Comparison of ENCODE assay signal across 9 mouse cellular contexts in the genomic region with DNA sequence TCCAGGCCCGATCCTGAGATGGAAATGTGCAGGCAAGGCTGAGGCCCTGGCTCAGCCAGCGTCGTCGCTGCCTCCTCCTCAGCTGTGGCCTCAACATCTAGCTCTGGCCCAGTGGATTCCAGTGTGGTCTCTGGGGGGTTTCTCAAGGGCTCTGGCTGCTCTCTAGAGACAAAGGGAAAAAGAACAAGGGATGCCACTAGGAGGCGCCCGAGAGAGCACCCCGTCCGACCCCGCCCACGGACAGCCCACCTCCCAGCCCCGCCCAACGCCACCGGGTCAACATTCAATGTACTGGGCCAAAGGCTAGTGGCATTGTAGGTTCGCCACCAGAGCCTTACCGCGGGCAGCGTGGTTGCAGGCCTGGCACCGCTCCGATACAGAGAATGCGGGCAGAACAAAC. TPM values are rescaled to one million over a fixed set of nuclear protein-coding genes. Genes with fewer than 3 reads are reported as not detected.
DNase-seq lines count a peak whose midpoint lies in the region; ATAC-seq and TF ChIP-seq lines count a peak whose summit lies in the region.
"Had no signal": no experiment of that assay in that cellular context is flagged by ENCODE, and none has a peak within 500 bp of the region (broad histone marks: within the 10 kb centered on the region; RNA-seq: fewer than 3 reads in every experiment).

No protein-coding gene starts in this region.

- ATAC-seq in embryonic facial prominence, embryonic 14.5 days (ENCODE audit: low read depth): no peak
- no peak for ATAC-seq in hindbrain, embryonic 13.5 days (ENCODE audit: low FRiP score)
- peak; percentile 52 for ATAC-seq in liver, embryonic 11.5 days (replicated peaks; ENCODE audit: low FRiP score)
- no peak for ATAC-seq in midbrain, postnatal 0 days (ENCODE audit: low FRiP score)

- no peaks in the 10 kb centered on the region for H3K27me3 ChIP-seq in embryonic facial prominence, embryonic 14.5 days (replicated peaks; ENCODE audit: control insufficient read depth, insufficient read depth, low read length)
- no peaks in the 10 kb centered on the region for H3K27me3 ChIP-seq in hindbrain, embryonic 13.5 days
- no peaks in the 10 kb centered on the region for H3K27me3 ChIP-seq in liver, embryonic 11.5 days (replicated peaks; ENCODE audit: control insufficient read depth, insufficient read depth, low read length)
- H3K27me3 ChIP-seq in midbrain, postnatal 0 days (ENCODE audit: insufficient read depth, low read length): no peaks in the 10 kb centered on the region
- H3K27me3 ChIP-seq in thymus, adult 2 months (ENCODE audit: control insufficient read depth, insufficient read depth, low read length): no peaks in the 10 kb centered on the region

- H3K4me1 ChIP-seq in embryonic facial prominence, embryonic 14.5 days (ENCODE audit: control insufficient read depth, insufficient read depth, low read length): no peaks in the 10 kb centered on the region
- peaks cover 6% of the 10 kb centered on the region for H3K4me1 ChIP-seq in hindbrain, embryonic 13.5 days (replicated peaks)
- peaks cover 3% of the 10 kb centered on the region; the same call in 1 of the 2 replicates for H3K4me1 ChIP-seq in liver, embryonic 11.5 days (replicated peaks; ENCODE audit: control insufficient read depth, insufficient read depth, low read length)
- no peaks in the 10 kb centered on the region for H3K4me1 ChIP-seq in midbrain, postnatal 0 days (ENCODE audit: insufficient read depth, low read length)
- H3K4me1 ChIP-seq in thymus, adult 2 months (replicated peaks; ENCODE audit: control insufficient read depth, insufficient read depth, low read length): peaks cover 8% of the 10 kb centered on the region; the same call in 1 of the 2 replicates

- no peak overlapping the region for H3K9ac ChIP-seq in embryonic facial prominence, embryonic 14.5 days (ENCODE audit: low read depth, low read length)
- H3K9ac ChIP-seq in hindbrain, embryonic 13.5 days: no peak overlapping the region
- no peak overlapping the region; the same call in 1 of the 2 replicates for H3K9ac ChIP-seq in liver, embryonic 11.5 days (ENCODE audit: low read depth, low read length)
- no peak overlapping the region for H3K9ac ChIP-seq in midbrain, postnatal 0 days (replicated peaks; ENCODE audit: low read length, poor library complexity, severe bottlenecking)

- 22% methylated on average over 19 of the region's 20 CpGs for WGBS in embryonic facial prominence, embryonic 14.5 days
- WGBS in hindbrain, embryonic 13.5 days: 12% methylated on average over 20 of the region's 20 CpGs
- 20% methylated on average over 20 of the region's 20 CpGs for WGBS in liver, embryonic 11.5 days
- 23% methylated on average over 20 of the region's 20 CpGs for WGBS in midbrain, postnatal 0 days
- 42% methylated on average over 20 of the region's 20 CpGs for WGBS in thymus, adult 2 months

- TF ChIP-seq POLR2A in thymus, adult 2 months (IDR thresholded peaks at IDR 0.05; ENCODE audit: control insufficient read depth, extremely low read depth, insufficient read depth, low read length, poor library complexity): no peak

- intact Hi-C loops in heart, postnatal 25 days (cut with DNase I): no loop called here

- no peak overlapping the region for H3K27ac ChIP-seq in embryonic facial prominence, embryonic 14.5 days (replicated peaks; ENCODE audit: low read depth, low read length)
- H3K27ac ChIP-seq in hindbrain, embryonic 13.5 days: no peak overlapping the region
- H3K27ac ChIP-seq in liver, embryonic 11.5 days (ENCODE audit: low read depth, low read length): no peak overlapping the region
- no peak overlapping the region for H3K27ac ChIP-seq in midbrain, postnatal 0 days (ENCODE audit: low read depth, low read length)
- H3K27ac ChIP-seq in thymus, adult 2 months (ENCODE audit: control insufficient read depth, insufficient read depth, low read length): no peak overlapping the region
- H3K27ac ChIP-seq: macrophage had no signal

- H3K4me3 ChIP-seq in embryonic facial prominence, embryonic 14.5 days (ENCODE audit: low read depth, low read length): no peak overlapping the region
- no peak overlapping the region for H3K4me3 ChIP-seq in hindbrain, embryonic 13.5 days
- H3K4me3 ChIP-seq in liver, embryonic 11.5 days (ENCODE audit: low read depth, low read length): no peak overlapping the region; the same call in 1 of the 2 replicates
- no peak overlapping the region for H3K4me3 ChIP-seq in midbrain, postnatal 0 days (ENCODE audit: low read depth, low read length)
- H3K4me3 ChIP-seq in thymus, adult 2 months (ENCODE audit: control insufficient read depth, insufficient read depth, low read length): no peak overlapping the region

- H3K36me3 ChIP-seq in embryonic facial prominence, embryonic 14.5 days (ENCODE audit: control insufficient read depth, insufficient read depth, low read length): peaks cover 97% of the 10 kb centered on the region
- peaks cover 91% of the 10 kb centered on the region for H3K36me3 ChIP-seq in hindbrain, embryonic 13.5 days
- H3K36me3 ChIP-seq in liver, embryonic 11.5 days (ENCODE audit: control insufficient read depth, insufficient read depth, low read length): peaks cover 15% of the 10 kb centered on the region; the same call in 1 of the 2 replicates
- peaks cover 77% of the 10 kb centered on the region for H3K36me3 ChIP-seq in midbrain, postnatal 0 days (ENCODE audit: insufficient read depth, low read length)
- H3K36me3 ChIP-seq in thymus, adult 2 months (ENCODE audit: control insufficient read depth, insufficient read depth, low read length): no peaks in the 10 kb centered on the region

- H3K4me2 ChIP-seq in embryonic facial prominence, embryonic 14.5 days (ENCODE audit: low read depth, low read length): no peak overlapping the region
- H3K4me2 ChIP-seq in hindbrain, embryonic 13.5 days: 0 out of 2 replicates have a peak overlapping the region, but pooled peaks have one; percentile 6
- H3K4me2 ChIP-seq in liver, embryonic 11.5 days: peak overlapping the region; percentile 57
- H3K4me2 ChIP-seq in midbrain, postnatal 0 days (ENCODE audit: low read depth, low read length, poor library complexity, severe bottlenecking): no peak overlapping the region

- no peaks in the 10 kb centered on the region for H3K9me3 ChIP-seq in embryonic facial prominence, embryonic 14.5 days (ENCODE audit: control insufficient read depth, low read length)
- H3K9me3 ChIP-seq in hindbrain, embryonic 13.5 days: no peaks in the 10 kb centered on the region
- no peaks in the 10 kb centered on the region for H3K9me3 ChIP-seq in liver, embryonic 11.5 days (ENCODE audit: control insufficient read depth, low read length)
- no peaks in the 10 kb centered on the region for H3K9me3 ChIP-seq in midbrain, postnatal 0 days (ENCODE audit: low read length)

- DNase-seq in heart, adult 18-20 months: peak; percentile 66 to 72
- no peak for DNase-seq in heart, postnatal 25 days (ENCODE audit: low spot score)
- peak; percentile 91 for DNase-seq in ZHBTc4 (ENCODE audit: low read depth, low spot score)
- DNase-seq in embryonic facial prominence, embryonic 14.5 days (ENCODE audit: low spot score): peak; percentile 46
- peak; percentile 72 for DNase-seq in liver, embryonic 11.5 days (ENCODE audit: low spot score)
- DNase-seq in midbrain, postnatal 0 days (ENCODE audit: low spot score): peak; percentile 59
- DNase-seq in thymus, adult 2 months: peak; percentile 74

- TF ChIP-seq CTCF in midbrain, postnatal 0 days (IDR thresholded peaks at IDR 0.05): peak; percentile 65
- TF ChIP-seq CTCF in thymus, adult 2 months (IDR thresholded peaks at IDR 0.05; ENCODE audit: borderline replicate concordance, control insufficient read depth, extremely low read depth, insufficient read depth, low read length, poor library complexity): peak; percentile 70; the same call in 1 of the 2 replicates

RNA-seq across cellular contexts. Expression of a gene that starts 16.3 kb away (rescaled TPM):
- total RNA-seq in heart, adult 18-20 months (2021): 1 to 10 TPM; 4.5 to 5.4 TPM
- total RNA-seq in heart, postnatal 25 days (2021): 1 to 10 TPM; 2.4 to 3.0 TPM
- 4.1 and 4.6 TPM in 2 replicates for polyA plus RNA-seq in embryonic facial prominence, embryonic 14.5 days (2014; fragmentation: Nextera tagmentation; extraction: Ambion mirVana)
- 4.3 and 4.8 TPM in 2 replicates for polyA plus RNA-seq in hindbrain, embryonic 13.5 days (2015; fragmentation: Nextera tagmentation; extraction: Ambion mirVana)
- polyA plus RNA-seq in liver, embryonic 11.5 days (2014; fragmentation: Nextera tagmentation; extraction: Ambion mirVana): 14.6 and 17.0 TPM in 2 replicates
- 7.8 and 9.0 TPM in 2 replicates for total RNA-seq in midbrain, postnatal 0 days (2014; rRNA removed)
- 5.1 and 5.3 TPM in 2 replicates for polyA plus RNA-seq in midbrain, postnatal 0 days (2015; fragmentation: Nextera tagmentation; extraction: Ambion mirVana)
- 77.5 and 82.0 TPM in 2 replicates for polyA plus RNA-seq in thymus, adult 2 months (2012; rRNA removed)

RNA-seq across cellular contexts. Expression of a gene that starts 52.3 kb away (rescaled TPM):
- total RNA-seq in heart, adult 18-20 months (2021): 10 to 100 TPM; 23.6 to 24.8 TPM
- 10 to 100 TPM; 24.0 to 28.8 TPM for total RNA-seq in heart, postnatal 25 days (2021)
- polyA plus RNA-seq in embryonic facial prominence, embryonic 14.5 days (2014; fragmentation: Nextera tagmentation; extraction: Ambion mirVana): 16.3 and 16.8 TPM in 2 replicates
- 7.2 and 7.7 TPM in 2 replicates for polyA plus RNA-seq in hindbrain, embryonic 13.5 days (2015; fragmentation: Nextera tagmentation; extraction: Ambion mirVana)
- polyA plus RNA-seq in liver, embryonic 11.5 days (2014; fragmentation: Nextera tagmentation; extraction: Ambion mirVana): 4.5 and 5.4 TPM in 2 replicates
- total RNA-seq in midbrain, postnatal 0 days (2014; rRNA removed): 77.6 and 89.1 TPM in 2 replicates
- polyA plus RNA-seq in midbrain, postnatal 0 days (2015; fragmentation: Nextera tagmentation; extraction: Ambion mirVana): 16.3 and 16.7 TPM in 2 replicates
- 8.1 and 11.1 TPM in 2 replicates for polyA plus RNA-seq in thymus, adult 2 months (2012; rRNA removed)

Comparison
In these comparisons a context has a peak if more than half of its experiments do, and no peak if none do; other contexts are left out.
1. H3K4me2 ChIP-seq: peak in hindbrain, embryonic 13.5 days (single experiment) and liver, embryonic 11.5 days (single experiment); none in embryonic facial prominence, embryonic 14.5 days (single experiment) and midbrain, postnatal 0 days (single experiment).